Mouse (Mus musculus) heart, embryonic 16.5 days (tissue): ENCODE measurements around the gene Pacsin1. TPM values are rescaled to one million over a fixed set of nuclear protein-coding genes. Genes with fewer than 3 reads are reported as not detected.

Source experiments
- ATAC-seq: fragments of 200-750 bp; cut with Nextera tagmentation; replicated peaks from 2 replicates; pipeline ENCODE4 v1.8.0; 2017; ENCODE audit warnings: moderate number of reproducible peaks; ENCODE audit not compliant: insufficient read depth, low FRiP score; ENCODE audit errors: extremely low read depth
- H3K27ac ChIP-seq: fragments of 300-500 bp; sonication (generic); 2 replicates; pipeline ENCODE4 v1.5.1; 2014; ENCODE audit warnings: mild to moderate bottlenecking, low read length, control low read depth, moderate library complexity
- H3K27me3 ChIP-seq: fragments of 300-500 bp; sonication (generic); 2 replicates; pipeline ENCODE4 v1.6.1; 2014; ENCODE audit warnings: low read length, mixed read lengths; ENCODE audit not compliant: control insufficient read depth, insufficient read depth
- H3K36me3 ChIP-seq: fragments of 300-500 bp; sonication (generic); 2 replicates; pipeline ENCODE4 v1.6.1; 2014; ENCODE audit not compliant: control insufficient read depth, insufficient read depth
- H3K4me1 ChIP-seq: fragments of 300-500 bp; sonication (generic); 2 replicates; pipeline ENCODE4 v1.6.1; 2014; ENCODE audit warnings: low read length, mixed read lengths; ENCODE audit not compliant: control insufficient read depth, insufficient read depth
- H3K4me2 ChIP-seq: fragments of 300-500 bp; sonication (generic); 2 replicates; pipeline ENCODE4 v1.6.1; 2014; ENCODE audit warnings: low read depth, mild to moderate bottlenecking, control low read depth, low read length
- H3K4me3 ChIP-seq: fragments of 300-500 bp; sonication (generic); 2 replicates; pipeline ENCODE4 v1.5.1; 2014; ENCODE audit warnings: mild to moderate bottlenecking, control low read depth, low read length
- H3K9ac ChIP-seq: fragments of 300-500 bp; sonication (generic); 2 replicates; pipeline ENCODE4 v1.6.1; 2014; ENCODE audit warnings: low read length, control low read depth
- H3K9me3 ChIP-seq: fragments of 300-500 bp; sonication (generic); replicated peaks from 2 replicates; pipeline ENCODE4 v1.6.1; 2016; ENCODE audit warnings: low read length; ENCODE audit not compliant: control insufficient read depth
- WGBS: fragments of 180-500 bp; shearing (Covaris S2); extraction: QIAGEN DNeasy Blood & Tissue Kit; methylation state at CpG from one replicate; pipeline ENCODE4 v1.1.7; 2014; 5-methylcytosine and 5-hydroxymethylcytosine counted together
- polyA plus RNA-seq: library from polyadenylated mRNA; unstranded; fragments of >200 nt; fragmentation: Nextera tagmentation; extraction: Ambion mirVana; gene quantifications from 2 replicates; pipeline ENCODE4 v1.2.1, GENCODE M21; 2015

Gene Pacsin1
- polyA plus RNA-seq, 1 experiment from 2014 or later = 0.76 TPM

- Histone ChIP-seq H3K4me2 (no peak overlapping the region), H3K27me3 (peaks cover 2% of the 10 kb centered on the region; the same call in 1 of the 2 replicates), H3K4me1 (peaks cover 10% of the 10 kb centered on the region; the same call in 1 of the 2 replicates), H3K27ac (no peak overlapping the region), H3K4me3 (no peak overlapping the region), H3K9me3 (peaks cover 7% of the 10 kb centered on the region; the same call in 1 of the 2 replicates), H3K36me3 (no peaks in the 10 kb centered on the region), H3K9ac (no peak overlapping the region)
- ATAC-seq = no peak
- WGBS = 63% methylated on average over 5 of the region's 5 CpGs
Observed at GRCm38 (mm10) chr17:27703961-27704621, 48.8 kb downstream of the Pacsin1 start.

- H3K9ac ChIP-seq = no peak overlapping the region
- H3K9me3 ChIP-seq = no peaks in the 10 kb centered on the region
- no peak overlapping the region for H3K4me3 ChIP-seq
- H3K4me2 ChIP-seq = no peak overlapping the region
- no peak for ATAC-seq
- H3K27me3 ChIP-seq = peaks cover 2% of the 10 kb centered on the region; the same call in 1 of the 2 replicates
- no peak overlapping the region for H3K27ac ChIP-seq
- peaks cover 10% of the 10 kb centered on the region; the same call in 1 of the 2 replicates for H3K4me1 ChIP-seq
- H3K36me3 ChIP-seq = no peaks in the 10 kb centered on the region
- WGBS = 34% methylated on average over 10 of the region's 10 CpGs
Observed at GRCm38 (mm10) chr17:27705661-27706060, 50.4 kb downstream of the Pacsin1 start.

- peaks cover 2% of the 10 kb centered on the region; the same call in 1 of the 2 replicates for H3K27me3 ChIP-seq
- peak overlapping the region; percentile 37; the same call in 1 of the 2 replicates for H3K9ac ChIP-seq
- H3K4me1 ChIP-seq = 0 out of 2 replicates have a peak, but pooled peaks cover 4% of the 10 kb centered on the region
- no peaks in the 10 kb centered on the region for H3K9me3 ChIP-seq
- H3K27ac ChIP-seq = no peak overlapping the region
- 4% methylated on average over 25 of the region's 25 CpGs for WGBS
- peak overlapping the region; percentile 37 for H3K4me3 ChIP-seq
- peak; percentile 85 for ATAC-seq
- H3K36me3 ChIP-seq = no peaks in the 10 kb centered on the region
- peak overlapping the region; percentile 61 for H3K4me2 ChIP-seq
Observed at GRCm38 (mm10) chr17:27707954-27708661, 52.8 kb downstream of the Pacsin1 start.

- H3K4me2 ChIP-seq = no peak overlapping the region
Observed at GRCm38 (mm10) chr17:27709650-27710049, 54.3 kb downstream of the Pacsin1 start.

GRCm38 (mm10) chr17:27712832-27713231 lies 57.5 kb downstream of the Pacsin1 start:
- H3K4me3 ChIP-seq = no peak overlapping the region
- H3K27me3 ChIP-seq = peaks cover 10% of the 10 kb centered on the region
- H3K9me3 ChIP-seq = no peaks in the 10 kb centered on the region
- H3K4me2 ChIP-seq = no peak overlapping the region
- H3K36me3 ChIP-seq = no peaks in the 10 kb centered on the region
- no peak for ATAC-seq
- WGBS = 79% methylated on average over 1 of the region's 1 CpGs
- no peak overlapping the region for H3K9ac ChIP-seq
- 0 out of 2 replicates have a peak, but pooled peaks cover 7% of the 10 kb centered on the region for H3K4me1 ChIP-seq
- H3K27ac ChIP-seq = no peak overlapping the region

More at GRCm38 (mm10) chr17:27709650-27710049, 54.3 kb downstream of the Pacsin1 start:
- 0 out of 2 replicates have a peak, but pooled peaks cover 4% of the 10 kb centered on the region for H3K4me1 ChIP-seq
- WGBS = 76% methylated on average over 5 of the region's 5 CpGs
- H3K9ac ChIP-seq = no peak overlapping the region
- no peak for ATAC-seq
- H3K36me3 ChIP-seq = no peaks in the 10 kb centered on the region
- H3K27ac ChIP-seq = no peak overlapping the region
- H3K27me3 ChIP-seq = peaks cover 2% of the 10 kb centered on the region
- no peaks in the 10 kb centered on the region for H3K9me3 ChIP-seq
- no peak overlapping the region for H3K4me3 ChIP-seq

GRCm38 (mm10) chr17:27716804-27717203 lies 61.5 kb downstream of the Pacsin1 start:
- H3K9me3 ChIP-seq = no peaks in the 10 kb centered on the region
- no peaks in the 10 kb centered on the region for H3K36me3 ChIP-seq
- peaks cover 12% of the 10 kb centered on the region for H3K27me3 ChIP-seq
- ATAC-seq = no peak
- H3K4me3 ChIP-seq = peak overlapping the region; percentile 31
- H3K4me1 ChIP-seq = 0 out of 2 replicates have a peak, but pooled peaks cover 4% of the 10 kb centered on the region
- no peak overlapping the region for H3K27ac ChIP-seq
- 5% methylated on average over 16 of the region's 16 CpGs for WGBS
- H3K4me2 ChIP-seq = peak overlapping the region; percentile 52
- no peak overlapping the region for H3K9ac ChIP-seq

- H3K9me3 ChIP-seq = no peaks in the 10 kb centered on the region
- no peaks in the 10 kb centered on the region for H3K36me3 ChIP-seq
- no peak overlapping the region for H3K9ac ChIP-seq
- H3K4me1 ChIP-seq = 0 out of 2 replicates have a peak, but pooled peaks cover 4% of the 10 kb centered on the region
- no peak overlapping the region for H3K27ac ChIP-seq
- H3K4me2 ChIP-seq = no peak overlapping the region
- 53% methylated on average over 5 of the region's 5 CpGs for WGBS
- H3K4me3 ChIP-seq = no peak overlapping the region
- ATAC-seq = no peak
- peaks cover 12% of the 10 kb centered on the region for H3K27me3 ChIP-seq
Observed at GRCm38 (mm10) chr17:27718250-27718649, 62.9 kb downstream of the Pacsin1 start.

- 57% methylated on average over 14 of the region's 14 CpGs for WGBS
- no peak overlapping the region for H3K27ac ChIP-seq
- no peak overlapping the region for H3K4me2 ChIP-seq
Observed at GRCm38 (mm10) chr17:27719663-27720062, 64.4 kb downstream of the Pacsin1 start.

GRCm38 (mm10) chr17:27720326-27720725 lies 65.0 kb downstream of the Pacsin1 start:
- peaks cover 18% of the 10 kb centered on the region for H3K27me3 ChIP-seq
- H3K4me2 ChIP-seq = no peak overlapping the region
- H3K4me3 ChIP-seq = no peak overlapping the region
- no peaks in the 10 kb centered on the region for H3K36me3 ChIP-seq
- no peaks in the 10 kb centered on the region for H3K9me3 ChIP-seq
- no peak overlapping the region for H3K27ac ChIP-seq
- H3K9ac ChIP-seq = no peak overlapping the region
- ATAC-seq = no peak
- H3K4me1 ChIP-seq = 0 out of 2 replicates have a peak, but pooled peaks cover 4% of the 10 kb centered on the region
- 57% methylated on average over 9 of the region's 9 CpGs for WGBS

More at GRCm38 (mm10) chr17:27719663-27720062, 64.4 kb downstream of the Pacsin1 start:
- H3K4me1 ChIP-seq = 0 out of 2 replicates have a peak, but pooled peaks cover 4% of the 10 kb centered on the region
- no peak for ATAC-seq
- no peak overlapping the region for H3K9ac ChIP-seq
- H3K27me3 ChIP-seq = peaks cover 15% of the 10 kb centered on the region
- no peak overlapping the region for H3K4me3 ChIP-seq
- no peaks in the 10 kb centered on the region for H3K9me3 ChIP-seq
- no peaks in the 10 kb centered on the region for H3K36me3 ChIP-seq
